Mouse (Mus musculus): ENCODE measurements at regions not wholly inside any gene's neighbourhood (a gene's known extent, or its start where the extent isn't known, plus 50 kb on each side); places are given as distances from the start of the nearest gene placed in this dataset.

GRCm38 (mm10) chr6:51163882-51164281 lies 268.6 kb upstream of the Nfe2l3 start:
- no peak for DNase-seq (ENCODE audit: low spot score)
- Histone ChIP-seq H3K9ac (replicated peaks; ENCODE audit: low read length) (no peak overlapping the region), H3K4me1 (ENCODE audit: control insufficient read depth, insufficient read depth, low read length) (peaks cover 3% of the 10 kb centered on the region; the same call in 1 of the 2 replicates), H3K36me3 (replicated peaks; ENCODE audit: control insufficient read depth, insufficient read depth, low read depth, low read length) (no peaks in the 10 kb centered on the region), H3K4me2 (ENCODE audit: low read depth, low read length) (no peak overlapping the region), H3K9me3 (replicated peaks; ENCODE audit: control insufficient read depth, low read length) (no peaks in the 10 kb centered on the region), H3K27me3 (ENCODE audit: control insufficient read depth, insufficient read depth, low read length) (no peaks in the 10 kb centered on the region), H3K4me3 (ENCODE audit: low read depth, low read length) (no peak overlapping the region), H3K27ac (replicated peaks; ENCODE audit: low read depth, low read length) (peak overlapping the region; percentile 39; the same call in 1 of the 2 replicates)
- WGBS = 74% methylated on average over 4 of the region's 4 CpGs
- ATAC-seq (replicated peaks; ENCODE audit: insufficient number of reproducible peaks, low FRiP score, low TSS enrichment, low read depth) = no peak

GRCm38 (mm10) chr6:51167028-51167427 lies 265.4 kb upstream of the Nfe2l3 start:
- H3K27me3 ChIP-seq (ENCODE audit: control insufficient read depth, insufficient read depth, low read length) = no peaks in the 10 kb centered on the region
- no peak overlapping the region for H3K4me3 ChIP-seq (ENCODE audit: low read depth, low read length)
- H3K4me2 ChIP-seq (ENCODE audit: low read depth, low read length) = no peak overlapping the region
- H3K9me3 ChIP-seq (replicated peaks; ENCODE audit: control insufficient read depth, low read length) = no peaks in the 10 kb centered on the region
- H3K27ac ChIP-seq (replicated peaks; ENCODE audit: low read depth, low read length) = peak overlapping the region; percentile 38
- no peak overlapping the region for H3K9ac ChIP-seq (replicated peaks; ENCODE audit: low read length)
- H3K4me1 ChIP-seq (ENCODE audit: control insufficient read depth, insufficient read depth, low read length) = peaks cover 5% of the 10 kb centered on the region
- no peak for ATAC-seq (replicated peaks; ENCODE audit: insufficient number of reproducible peaks, low FRiP score, low TSS enrichment, low read depth)
- no peak for DNase-seq (ENCODE audit: low spot score)
- 71% methylated on average over 5 of the region's 5 CpGs for WGBS
- H3K36me3 ChIP-seq (replicated peaks; ENCODE audit: control insufficient read depth, insufficient read depth, low read depth, low read length) = no peaks in the 10 kb centered on the region

DNA sequence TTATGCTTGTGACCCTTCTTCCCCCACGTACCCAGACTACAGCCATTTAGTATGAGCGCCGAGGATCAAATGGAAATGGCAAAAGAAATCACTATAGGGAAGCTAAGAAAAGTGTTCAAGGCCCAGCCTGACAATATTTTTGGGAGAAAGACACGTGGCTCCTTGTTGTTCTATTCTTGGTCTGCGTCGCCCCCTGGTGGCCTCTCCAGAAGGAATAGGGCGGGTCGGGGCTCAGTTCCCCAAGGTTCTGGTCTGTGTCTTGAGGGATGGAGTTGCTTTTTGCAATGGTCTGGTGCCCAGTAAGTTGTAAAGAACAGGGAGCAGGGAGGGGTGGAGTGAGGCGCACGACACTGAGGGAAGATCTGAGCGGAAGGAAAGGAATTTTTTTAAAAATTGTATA lies 264.4 kb upstream of the Nfe2l3 start:
- H3K27me3 ChIP-seq (ENCODE audit: control insufficient read depth, insufficient read depth, low read length) = no peaks in the 10 kb centered on the region
- H3K9ac ChIP-seq (replicated peaks; ENCODE audit: low read length) = peak overlapping the region; percentile 77
- H3K36me3 ChIP-seq (replicated peaks; ENCODE audit: control insufficient read depth, insufficient read depth, low read depth, low read length) = no peaks in the 10 kb centered on the region
- DNase-seq (ENCODE audit: low spot score) = peak; percentile 92
- no peak overlapping the region for H3K4me2 ChIP-seq (ENCODE audit: low read depth, low read length)
- H3K27ac ChIP-seq (replicated peaks; ENCODE audit: low read depth, low read length) = peak overlapping the region; percentile 98
- no peaks in the 10 kb centered on the region for H3K9me3 ChIP-seq (replicated peaks; ENCODE audit: control insufficient read depth, low read length)
- WGBS = under 1% methylated on average over 11 of the region's 11 CpGs
- H3K4me3 ChIP-seq (ENCODE audit: low read depth, low read length) = no peak overlapping the region
- H3K4me1 ChIP-seq (ENCODE audit: control insufficient read depth, insufficient read depth, low read length) = peaks cover 5% of the 10 kb centered on the region
- ATAC-seq (replicated peaks; ENCODE audit: insufficient number of reproducible peaks, low FRiP score, low TSS enrichment, low read depth) = no peak

- 0 out of 2 replicates have a peak, but pooled peaks have one; percentile 10 for ATAC-seq (replicated peaks; ENCODE audit: insufficient number of reproducible peaks, low FRiP score, low TSS enrichment, low read depth)
These were observed 263.4 kb upstream of the Nfe2l3 start for GRCm38 (mm10) chr6:51168775-51169695.

GRCm38 (mm10) chr6:51169971-51170411 lies 262.5 kb upstream of the Nfe2l3 start:
- WGBS = 1% methylated on average over 22 of the region's 22 CpGs
- no peaks in the 10 kb centered on the region for H3K27me3 ChIP-seq (ENCODE audit: control insufficient read depth, insufficient read depth, low read length)

More at GRCm38 (mm10) chr6:51168775-51169695, 263.4 kb upstream of the Nfe2l3 start:
- peaks cover 5% of the 10 kb centered on the region for H3K4me1 ChIP-seq (ENCODE audit: control insufficient read depth, insufficient read depth, low read length)
- no peaks in the 10 kb centered on the region for H3K36me3 ChIP-seq (replicated peaks; ENCODE audit: control insufficient read depth, insufficient read depth, low read depth, low read length)
- H3K4me2 ChIP-seq (ENCODE audit: low read depth, low read length) = peak overlapping the region; percentile 56
- peak overlapping the region; percentile 98 for H3K27ac ChIP-seq (replicated peaks; ENCODE audit: low read depth, low read length)
- H3K4me3 ChIP-seq (ENCODE audit: low read depth, low read length) = no peak overlapping the region
- WGBS = 4% methylated on average over 38 of the region's 38 CpGs
- peak overlapping the region; percentile 77 for H3K9ac ChIP-seq (replicated peaks; ENCODE audit: low read length)
- no peaks in the 10 kb centered on the region for H3K9me3 ChIP-seq (replicated peaks; ENCODE audit: control insufficient read depth, low read length)
- peak; percentile 48 for DNase-seq (ENCODE audit: low spot score)
- no peaks in the 10 kb centered on the region for H3K27me3 ChIP-seq (ENCODE audit: control insufficient read depth, insufficient read depth, low read length)

GRCm38 (mm10) chr6:51170414-51170813 lies 262.1 kb upstream of the Nfe2l3 start:
- Histone ChIP-seq H3K9me3 (replicated peaks; ENCODE audit: control insufficient read depth, low read length) (no peaks in the 10 kb centered on the region), H3K27ac (replicated peaks; ENCODE audit: low read depth, low read length) (peak overlapping the region; percentile 98), H3K4me2 (ENCODE audit: low read depth, low read length) (no peak overlapping the region), H3K4me1 (ENCODE audit: control insufficient read depth, insufficient read depth, low read length) (peaks cover 7% of the 10 kb centered on the region), H3K27me3 (ENCODE audit: control insufficient read depth, insufficient read depth, low read length) (peaks cover 3% of the 10 kb centered on the region; the same call in 1 of the 2 replicates), H3K36me3 (replicated peaks; ENCODE audit: control insufficient read depth, insufficient read depth, low read depth, low read length) (no peaks in the 10 kb centered on the region), H3K9ac (replicated peaks; ENCODE audit: low read length) (no peak overlapping the region; the same call in 1 of the 2 replicates), H3K4me3 (ENCODE audit: low read depth, low read length) (no peak overlapping the region)
- WGBS = under 1% methylated on average over 11 of the region's 11 CpGs
- peak; percentile 91 for DNase-seq (ENCODE audit: low spot score)
- no peak for ATAC-seq (replicated peaks; ENCODE audit: insufficient number of reproducible peaks, low FRiP score, low TSS enrichment, low read depth)

More at GRCm38 (mm10) chr6:51169971-51170411, 262.5 kb upstream of the Nfe2l3 start:
- peak; percentile 60 for DNase-seq (ENCODE audit: low spot score)
- H3K4me2 ChIP-seq (ENCODE audit: low read depth, low read length) = peak overlapping the region; percentile 32
- H3K4me1 ChIP-seq (ENCODE audit: control insufficient read depth, insufficient read depth, low read length) = peaks cover 7% of the 10 kb centered on the region
- no peaks in the 10 kb centered on the region for H3K9me3 ChIP-seq (replicated peaks; ENCODE audit: control insufficient read depth, low read length)
- no peak for ATAC-seq (replicated peaks; ENCODE audit: insufficient number of reproducible peaks, low FRiP score, low TSS enrichment, low read depth)
- no peak overlapping the region for H3K4me3 ChIP-seq (ENCODE audit: low read depth, low read length)
- peak overlapping the region; percentile 62 for H3K9ac ChIP-seq (replicated peaks; ENCODE audit: low read length)
- no peaks in the 10 kb centered on the region for H3K36me3 ChIP-seq (replicated peaks; ENCODE audit: control insufficient read depth, insufficient read depth, low read depth, low read length)
- H3K27ac ChIP-seq (replicated peaks; ENCODE audit: low read depth, low read length) = peak overlapping the region; percentile 98

GRCm38 (mm10) chr6:51170871-51171270 lies 261.6 kb upstream of the Nfe2l3 start:
- no peaks in the 10 kb centered on the region for H3K9me3 ChIP-seq (replicated peaks; ENCODE audit: control insufficient read depth, low read length)
- DNase-seq (ENCODE audit: low spot score) (peak; percentile 95), ATAC-seq (replicated peaks; ENCODE audit: insufficient number of reproducible peaks, low FRiP score, low TSS enrichment, low read depth) (no peak; the same call in 1 of the 2 replicates)
- no peak overlapping the region for H3K4me2 ChIP-seq (ENCODE audit: low read depth, low read length)
- WGBS = under 1% methylated on average over 11 of the region's 11 CpGs
- no peak overlapping the region for H3K4me3 ChIP-seq (ENCODE audit: low read depth, low read length)
- H3K27ac ChIP-seq (replicated peaks; ENCODE audit: low read depth, low read length) = no peak overlapping the region
- H3K36me3 ChIP-seq (replicated peaks; ENCODE audit: control insufficient read depth, insufficient read depth, low read depth, low read length) = no peaks in the 10 kb centered on the region
- H3K4me1 ChIP-seq (ENCODE audit: control insufficient read depth, insufficient read depth, low read length) = peaks cover 7% of the 10 kb centered on the region
- H3K9ac ChIP-seq (replicated peaks; ENCODE audit: low read length) = no peak overlapping the region
- peaks cover 4% of the 10 kb centered on the region; the same call in 1 of the 2 replicates for H3K27me3 ChIP-seq (ENCODE audit: control insufficient read depth, insufficient read depth, low read length)

GRCm38 (mm10) chr6:51171761-51172160 lies 260.7 kb upstream of the Nfe2l3 start:
- H3K27ac ChIP-seq (replicated peaks; ENCODE audit: low read depth, low read length) = peak overlapping the region; percentile 92
- WGBS = under 1% methylated on average over 22 of the region's 22 CpGs

More at GRCm38 (mm10) chr6:51171761-51172160, 260.7 kb upstream of the Nfe2l3 start:
- H3K9me3 ChIP-seq (replicated peaks; ENCODE audit: control insufficient read depth, low read length) = no peaks in the 10 kb centered on the region
- DNase-seq (ENCODE audit: low spot score) (peak; percentile 81), ATAC-seq (replicated peaks; ENCODE audit: insufficient number of reproducible peaks, low FRiP score, low TSS enrichment, low read depth) (no peak)
- peak overlapping the region; percentile 7 for H3K4me3 ChIP-seq (ENCODE audit: low read depth, low read length)
- peak overlapping the region; percentile 37 for H3K4me2 ChIP-seq (ENCODE audit: low read depth, low read length)
- H3K36me3 ChIP-seq (replicated peaks; ENCODE audit: control insufficient read depth, insufficient read depth, low read depth, low read length) = no peaks in the 10 kb centered on the region
- H3K27me3 ChIP-seq (ENCODE audit: control insufficient read depth, insufficient read depth, low read length) = peaks cover 4% of the 10 kb centered on the region
- peak overlapping the region; percentile 68 for H3K9ac ChIP-seq (replicated peaks; ENCODE audit: low read length)
- H3K4me1 ChIP-seq (ENCODE audit: control insufficient read depth, insufficient read depth, low read length) = peaks cover 7% of the 10 kb centered on the region

Data from embryonic facial prominence, embryonic 11.5 days (tissue).